Mouse (Mus musculus) forebrain, embryonic 15.5 days (tissue): ENCODE data around the gene Gm498. TPM values are rescaled to one million over a fixed set of nuclear protein-coding genes. Genes with fewer than 3 reads are reported as not detected.
A peak's percentile ranks its signal among the peaks of the same experiment; 100 is the strongest.

Experiments used
- ATAC-seq: fragments of 200-750 bp; cut with Nextera tagmentation; replicated peaks from 2 replicates; pipeline ENCODE4 v1.8.0; 2017; ENCODE audit warnings: mild to moderate bottlenecking, moderate TSS enrichment, moderate library complexity
- H3K27ac ChIP-seq: fragments of 300-500 bp; sonication (generic); replicated peaks from 2 replicates; pipeline ENCODE4 v1.5.1; 2015; ENCODE audit warnings: mild to moderate bottlenecking, inconsistent platforms
- H3K27me3 ChIP-seq: fragments of 300-500 bp; sonication (generic); 2 replicates; pipeline ENCODE4 v1.6.1; 2015; ENCODE audit warnings: inconsistent platforms
- H3K36me3 ChIP-seq: fragments of 300-500 bp; sonication (generic); 2 replicates; pipeline ENCODE4 v1.6.1; 2015; ENCODE audit warnings: mild to moderate bottlenecking, inconsistent platforms
- H3K4me1 ChIP-seq: fragments of 300-500 bp; sonication (generic); 2 replicates; pipeline ENCODE4 v1.6.1; 2015; ENCODE audit warnings: inconsistent platforms
- H3K4me2 ChIP-seq: fragments of 300-500 bp; sonication (generic); replicated peaks from 2 replicates; pipeline ENCODE4 v1.6.1; 2015; ENCODE audit warnings: mild to moderate bottlenecking, inconsistent platforms
- H3K4me3 ChIP-seq: fragments of 300-500 bp; sonication (generic); 2 replicates; pipeline ENCODE4 v1.5.1; 2015; ENCODE audit warnings: mild to moderate bottlenecking, inconsistent platforms
- H3K9ac ChIP-seq: fragments of 300-500 bp; sonication (generic); replicated peaks from 2 replicates; pipeline ENCODE4 v1.6.1; 2015; ENCODE audit warnings: mild to moderate bottlenecking, inconsistent platforms
- H3K9me3 ChIP-seq: fragments of 300-500 bp; sonication (generic); 2 replicates; pipeline ENCODE4 v1.6.1; 2016; ENCODE audit warnings: inconsistent platforms
- WGBS: fragments of 180-500 bp; shearing (Covaris S2); methylation state at CpG from one replicate; pipeline ENCODE4 v1.1.7; 2015; ENCODE audit warnings: mixed read lengths; 5-methylcytosine and 5-hydroxymethylcytosine counted together
- microRNA-seq: library from miRNA; unstranded; fragments of <30 nt; microRNA quantifications from one replicate; pipeline ENCODE4, GENCODE M21; 2016
- polyA plus RNA-seq: library from polyadenylated mRNA; unstranded; fragments of >200 nt; fragmentation: Nextera tagmentation; extraction: Ambion mirVana; gene quantifications from 2 replicates; pipeline ENCODE4 v1.2.1, GENCODE M21; 2015

Gene Gm498
- polyA plus RNA-seq, 1 experiment from 2014 or later, result not detected

GRCm38 (mm10) chr7:143905176-143905575 is 38.5 kb downstream of the Gm498 start:
- Histone ChIP-seq H3K27me3 (no peaks in the 10 kb centered on the region), H3K4me1 (no peaks in the 10 kb centered on the region), H3K27ac (no peak overlapping the region), H3K4me3 (no peak overlapping the region), H3K9me3 (no peaks in the 10 kb centered on the region), H3K36me3 (no peaks in the 10 kb centered on the region), H3K4me2 (no peak overlapping the region), H3K9ac (no peak overlapping the region)
- no peak for ATAC-seq
- 95% methylated on average over 1 of the region's 1 CpGs for WGBS

GRCm38 (mm10) chr7:143905606-143906005 is 39.0 kb downstream of the Gm498 start:
- Histone ChIP-seq H3K9ac (no peak overlapping the region), H3K27me3 (no peaks in the 10 kb centered on the region), H3K36me3 (no peaks in the 10 kb centered on the region), H3K9me3 (no peaks in the 10 kb centered on the region), H3K27ac (no peak overlapping the region), H3K4me2 (no peak overlapping the region), H3K4me1 (no peaks in the 10 kb centered on the region), H3K4me3 (no peak overlapping the region)
- 68% methylated on average over 3 of the region's 3 CpGs for WGBS
- ATAC-seq, result no peak

GRCm38 (mm10) chr7:143913611-143914010 is 47.0 kb downstream of the Gm498 start:
- no peak overlapping the region for H3K9ac ChIP-seq
- no peak for ATAC-seq
- no peak overlapping the region for H3K4me3 ChIP-seq
- no peak overlapping the region for H3K27ac ChIP-seq
- WGBS, result 88% methylated on average over 8 of the region's 8 CpGs
- no peaks in the 10 kb centered on the region for H3K27me3 ChIP-seq
- no peaks in the 10 kb centered on the region for H3K36me3 ChIP-seq
- no peak overlapping the region for H3K4me2 ChIP-seq
- no peaks in the 10 kb centered on the region for H3K9me3 ChIP-seq
- no peaks in the 10 kb centered on the region for H3K4me1 ChIP-seq

GRCm38 (mm10) chr7:143919031-143919679 is 52.5 kb downstream of the Gm498 start:
- Histone ChIP-seq H3K9me3 (no peaks in the 10 kb centered on the region), H3K4me1 (no peaks in the 10 kb centered on the region), H3K4me3 (no peak overlapping the region), H3K27ac (no peak overlapping the region), H3K27me3 (no peaks in the 10 kb centered on the region), H3K4me2 (no peak overlapping the region), H3K9ac (no peak overlapping the region), H3K36me3 (no peaks in the 10 kb centered on the region)
- 82% methylated on average over 3 of the region's 3 CpGs for WGBS
- no peak for ATAC-seq

GRCm38 (mm10) chr7:143929899-143930298 is 63.3 kb downstream of the Gm498 start:
- H3K4me1 ChIP-seq, result no peaks in the 10 kb centered on the region
- no peak overlapping the region for H3K9ac ChIP-seq
- no peak overlapping the region for H3K27ac ChIP-seq
- H3K9me3 ChIP-seq, result no peaks in the 10 kb centered on the region
- H3K27me3 ChIP-seq, result no peaks in the 10 kb centered on the region
- no peaks in the 10 kb centered on the region for H3K36me3 ChIP-seq
- H3K4me3 ChIP-seq, result no peak overlapping the region
- ATAC-seq, result no peak
- 86% methylated on average over 1 of the region's 1 CpGs for WGBS
- H3K4me2 ChIP-seq, result no peak overlapping the region

GRCm38 (mm10) chr7:143938647-143939046 is 72.0 kb downstream of the Gm498 start:
- Histone ChIP-seq H3K4me2 (no peak overlapping the region), H3K4me1 (peaks cover 21% of the 10 kb centered on the region), H3K9me3 (no peaks in the 10 kb centered on the region), H3K27me3 (no peaks in the 10 kb centered on the region), H3K9ac (no peak overlapping the region), H3K36me3 (no peaks in the 10 kb centered on the region), H3K4me3 (no peak overlapping the region), H3K27ac (0 out of 2 replicates have a peak overlapping the region, but pooled peaks have one; percentile 25)
- no peak for ATAC-seq
- WGBS, result 28% methylated on average over 4 of the region's 4 CpGs

GRCm38 (mm10) chr7:143939476-143939875 is 72.8 kb downstream of the Gm498 start:
- H3K4me2 ChIP-seq, result no peak overlapping the region
- no peaks in the 10 kb centered on the region for H3K9me3 ChIP-seq
- H3K4me1 ChIP-seq, result peaks cover 25% of the 10 kb centered on the region
- no peak overlapping the region for H3K9ac ChIP-seq
- no peaks in the 10 kb centered on the region for H3K27me3 ChIP-seq
- WGBS, result 59% methylated on average over 3 of the region's 3 CpGs
- no peak overlapping the region for H3K4me3 ChIP-seq
- H3K27ac ChIP-seq, result no peak overlapping the region
- H3K36me3 ChIP-seq, result no peaks in the 10 kb centered on the region
- no peak for ATAC-seq

GRCm38 (mm10) chr7:143942941-143943691 is 76.5 kb downstream of the Gm498 start:
- ATAC-seq, result peak; percentile 51; the same call in 1 of the 2 replicates
- Histone ChIP-seq H3K27me3 (no peaks in the 10 kb centered on the region), H3K27ac (0 out of 2 replicates have a peak overlapping the region, but pooled peaks have one; percentile 8), H3K9ac (no peak overlapping the region), H3K4me2 (no peak overlapping the region), H3K36me3 (no peaks in the 10 kb centered on the region), H3K4me1 (peaks cover 30% of the 10 kb centered on the region), H3K4me3 (no peak overlapping the region), H3K9me3 (no peaks in the 10 kb centered on the region)
- 39% methylated on average over 14 of the region's 14 CpGs for WGBS

GRCm38 (mm10) chr7:143944421-143944980 is 77.9 kb downstream of the Gm498 start:
- H3K27me3 ChIP-seq, result no peaks in the 10 kb centered on the region
- no peaks in the 10 kb centered on the region for H3K36me3 ChIP-seq
- H3K27ac ChIP-seq, result no peak overlapping the region
- ATAC-seq, result 0 out of 2 replicates have a peak, but pooled peaks have one; percentile 41
- H3K4me1 ChIP-seq, result peaks cover 22% of the 10 kb centered on the region
- H3K9me3 ChIP-seq, result no peaks in the 10 kb centered on the region
- 35% methylated on average over 6 of the region's 6 CpGs for WGBS
- H3K4me2 ChIP-seq, result no peak overlapping the region
- no peak overlapping the region for H3K9ac ChIP-seq
- no peak overlapping the region for H3K4me3 ChIP-seq

Small RNA genes lying within 50 kb of the gene (microRNA-seq; reads per million reads assigned to microRNA genes)
- gene Mir6404, result not detected

Other genes with a start within 250 kb of the Gm498 start
- gene Tnfrsf26, start 238.1 kb upstream of the Gm498 start, polyA plus RNA-seq, result 0.10 and 0.19 TPM in 2 replicates
- gene Tnfrsf22, start 217.2 kb upstream of the Gm498 start, polyA plus RNA-seq, result 4.0 and 5.3 TPM in 2 replicates
- 0.45 and 0.66 TPM in 2 replicates for gene Tnfrsf23, start 181.0 kb upstream of the Gm498 start, polyA plus RNA-seq
- gene Osbpl5, start 109.9 kb upstream of the Gm498 start, polyA plus RNA-seq, result 30.2 and 32.4 TPM in 2 replicates
- not detected in 2 replicates for gene Mrgprg, start 99.8 kb upstream of the Gm498 start, polyA plus RNA-seq
- 3.0 and 3.5 TPM in 2 replicates for gene Mrgpre, start 82.3 kb upstream of the Gm498 start, polyA plus RNA-seq
- gene Nadsyn1, start 44.0 kb upstream of the Gm498 start, polyA plus RNA-seq, result 5.2 and 6.7 TPM in 2 replicates
- 43.9 and 47.7 TPM in 2 replicates for gene Dhcr7, start 43.7 kb upstream of the Gm498 start, polyA plus RNA-seq
- gene Shank2, start 135.1 kb downstream of the Gm498 start, polyA plus RNA-seq, result 7.6 and 7.9 TPM in 2 replicates